Mouse (Mus musculus) lung, adult 2 months (tissue): ENCODE measurements around the gene Slc38a10.

Source experiments
- CTCF ChIP-seq: fragments of 200-500 bp; IDR thresholded peaks from 2 replicates; pipeline ENCODE4 v1.5.1; 2011; ENCODE audit warnings: mild to moderate bottlenecking, low read length, control low read depth; ENCODE audit not compliant: insufficient read depth
- POLR2A ChIP-seq: fragments of 200-500 bp; IDR thresholded peaks from 2 replicates; pipeline ENCODE4 v1.6.1; 2011; ENCODE audit warnings: low read depth, mild to moderate bottlenecking, control low read depth, low read length, borderline replicate concordance; ENCODE audit errors: extremely low read depth

DNA sequence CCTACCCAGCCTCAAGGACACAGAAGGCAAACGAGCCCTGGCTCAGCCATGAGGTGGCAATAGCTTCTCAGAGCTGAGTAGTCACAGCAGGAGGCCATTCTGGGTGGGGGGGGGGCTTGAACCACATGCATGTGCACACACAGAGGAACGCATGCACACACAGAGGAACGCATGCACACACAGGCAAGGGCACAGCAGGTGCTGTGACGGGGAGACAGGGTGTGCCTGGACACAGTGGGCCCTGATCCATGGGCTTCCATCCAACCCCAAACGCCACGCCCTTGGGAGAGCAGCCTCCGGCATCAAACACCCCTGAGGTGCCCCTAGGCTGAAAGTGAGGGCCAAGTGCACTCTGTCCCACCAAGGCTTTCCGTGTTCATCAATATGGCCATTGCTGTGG, 15.0 kb downstream of the Slc38a10 start:
- TF ChIP-seq CTCF (no peak), POLR2A (no peak)
